Mouse (Mus musculus) MEL (cell line): ENCODE results near the gene Mtg2. TPM values are rescaled to one million over a fixed set of nuclear protein-coding genes. Genes with fewer than 3 reads are reported as not detected.

Experiments
- DNase-seq: peaks from one replicate; pipeline ENCODE4 v3.0.0; 2011; ENCODE audit warnings: low read depth, low spot score
- H3K27ac ChIP-seq: 2 replicates; pipeline ENCODE4 v1.5.1; 2012; ENCODE audit warnings: low read depth, mild to moderate bottlenecking, control low read depth, low read length, moderate library complexity; ENCODE audit not compliant: control insufficient read depth
- H3K27me3 ChIP-seq, 2 experiments: fragments of 150-350 bp in 1 of 2; sonication (generic) in 1 of 2; 2 replicates each; pipeline ENCODE4 v1.6.1; 2012; ENCODE audit warnings: low read length in 2 of 2, mild to moderate bottlenecking in 2 of 2, improper control_type of control experiment in 1 of 2, moderate library complexity in 1 of 2; ENCODE audit not compliant: insufficient read depth in 2 of 2, control insufficient read depth in 1 of 2
- H3K36me3 ChIP-seq, 2 experiments: 2 replicates each; pipeline ENCODE4 v1.6.1; 2012 to 2014; ENCODE audit warnings: low read length in 2 of 2, improper control_type of control experiment in 1 of 2, inconsistent platforms in 1 of 2, mild to moderate bottlenecking in 1 of 2; ENCODE audit not compliant: insufficient read depth in 2 of 2, control insufficient read depth in 1 of 2
- H3K4me1 ChIP-seq, 2 experiments: fragments of 150-350 bp in 1 of 2; sonication (generic) in 1 of 2; 2 replicates each; pipeline ENCODE4 v1.6.1; 2012; ENCODE audit warnings: low read length in 2 of 2, improper control_type of control experiment in 1 of 2, mild to moderate bottlenecking in 1 of 2; ENCODE audit not compliant: insufficient read depth in 2 of 2, control insufficient read depth in 1 of 2
- H3K4me3 ChIP-seq, 2 experiments: fragments of 150-350 bp in 1 of 2; sonication (generic) in 1 of 2; 2 replicates each; pipeline ENCODE4 v1.5.1; 2012; ENCODE audit warnings: low read depth in 2 of 2, low read length in 2 of 2, mild to moderate bottlenecking in 2 of 2, moderate library complexity in 2 of 2, control low read depth in 1 of 2, improper control_type of control experiment in 1 of 2; ENCODE audit not compliant: control insufficient read depth in 1 of 2, insufficient read depth in 1 of 2
- H3K79me2 ChIP-seq: 2 replicates; pipeline ENCODE4 v1.6.1; 2012; ENCODE audit warnings: mild to moderate bottlenecking, low read length, moderate library complexity; ENCODE audit not compliant: control insufficient read depth, poor library complexity, insufficient read depth
- H3K9ac ChIP-seq: 2 replicates; pipeline ENCODE4 v1.6.1; 2012; ENCODE audit warnings: low read depth, mild to moderate bottlenecking, control low read depth, low read length, moderate library complexity; ENCODE audit not compliant: control insufficient read depth, poor library complexity, severe bottlenecking
- H3K9me3 ChIP-seq: fragments of 150-350 bp; sonication (generic); replicated peaks from 2 replicates; pipeline ENCODE4 v1.6.1; 2012; ENCODE audit warnings: mild to moderate bottlenecking, low read length, improper control_type of control experiment, moderate library complexity; ENCODE audit not compliant: insufficient read depth
- BHLHE40 ChIP-seq: IDR thresholded peaks from 2 replicates; pipeline ENCODE4 v1.6.1; 2012; ENCODE audit warnings: low read depth, mild to moderate bottlenecking, inconsistent platforms, low read length, improper control_type of control experiment, borderline replicate concordance
- CTCF ChIP-seq, 3 experiments: IDR thresholded peaks in 2 of 3; conservative IDR thresholded peaks in 1 of 3; 2 replicates each; pipeline ENCODE4 v1.5.1; 2011 to 2012; ENCODE audit warnings: low read length in 3 of 3, low read depth in 2 of 3, mild to moderate bottlenecking in 2 of 3, improper control_type of control experiment in 1 of 3, inconsistent platforms in 1 of 3, mixed read lengths in 1 of 3, moderate library complexity in 1 of 3; ENCODE audit not compliant: control insufficient read depth in 1 of 3, insufficient read depth in 1 of 3, poor library complexity in 1 of 3, severe bottlenecking in 1 of 3
- ELF1 ChIP-seq: IDR thresholded peaks from 2 replicates; pipeline ENCODE4 v1.6.1; 2014; ENCODE audit warnings: low read depth, mild to moderate bottlenecking, inconsistent platforms, low read length, improper control_type of control experiment, moderate library complexity
- MAFK ChIP-seq: IDR thresholded peaks from 2 replicates; pipeline ENCODE4 v1.6.1; 2011; ENCODE audit warnings: low read depth, mild to moderate bottlenecking, low read length, improper control_type of control experiment, borderline replicate concordance
- MEF2A ChIP-seq: IDR thresholded peaks from 2 replicates; pipeline ENCODE4 v1.6.1; 2014; ENCODE audit warnings: low read depth, mild to moderate bottlenecking, inconsistent platforms, low read length, improper control_type of control experiment; ENCODE audit not compliant: poor library complexity, insufficient replicate concordance, severe bottlenecking; ENCODE audit errors: extremely low read depth
- MYC ChIP-seq: IDR thresholded peaks from 2 replicates; pipeline ENCODE4 v1.6.1; 2011; ENCODE audit warnings: low read depth, mild to moderate bottlenecking, low read length, improper control_type of control experiment, moderate library complexity
- NRF1 ChIP-seq: IDR thresholded peaks from 2 replicates; pipeline ENCODE4 v1.6.1; 2014; ENCODE audit warnings: low read depth, mild to moderate bottlenecking, inconsistent platforms, low read length, improper control_type of control experiment, moderate library complexity; ENCODE audit not compliant: poor library complexity, insufficient read depth, severe bottlenecking
- TBP ChIP-seq: IDR thresholded peaks from 2 replicates; pipeline ENCODE4 v1.8.0; 2011; ENCODE audit warnings: low read depth, low read length, improper control_type of control experiment
- USF1 ChIP-seq: IDR thresholded peaks from 2 replicates; pipeline ENCODE4 v1.6.1; 2014; ENCODE audit warnings: low read depth, mild to moderate bottlenecking, inconsistent platforms, low read length, improper control_type of control experiment, moderate library complexity
- ZMIZ1 ChIP-seq: IDR thresholded peaks from 2 replicates; pipeline ENCODE4 v1.6.1; 2012; ENCODE audit warnings: low read depth, mild to moderate bottlenecking, inconsistent platforms, low read length, improper control_type of control experiment, moderate library complexity
- polyA plus RNA-seq, 2 experiments: library from polyadenylated mRNA; stranded (reverse) in 1 of 2; unstranded in 1 of 2; fragments of >175 nt in 1 of 2; fragments of >200 nt in 1 of 2; gene quantifications; 2 replicates each; pipeline versions ENCODE4 v1.2.1 to v1.2.4; 2012; ENCODE audit warnings: low replicate concordance in 2 of 2, low read depth in 1 of 2; ENCODE audit not compliant: insufficient read length in 2 of 2, insufficient read depth in 1 of 2, missing spikeins in 1 of 2
- total RNA-seq: library from RNA; depleted of rRNA; stranded (reverse); fragments of 300-350 nt; gene quantifications from 2 replicates; pipeline ENCODE4 v1.2.3, GENCODE M21; 2012

Gene Mtg2
- total and polyA plus RNA-seq, 3 experiments = 30.9 to 35.2 TPM; not detected in 1

DNA sequence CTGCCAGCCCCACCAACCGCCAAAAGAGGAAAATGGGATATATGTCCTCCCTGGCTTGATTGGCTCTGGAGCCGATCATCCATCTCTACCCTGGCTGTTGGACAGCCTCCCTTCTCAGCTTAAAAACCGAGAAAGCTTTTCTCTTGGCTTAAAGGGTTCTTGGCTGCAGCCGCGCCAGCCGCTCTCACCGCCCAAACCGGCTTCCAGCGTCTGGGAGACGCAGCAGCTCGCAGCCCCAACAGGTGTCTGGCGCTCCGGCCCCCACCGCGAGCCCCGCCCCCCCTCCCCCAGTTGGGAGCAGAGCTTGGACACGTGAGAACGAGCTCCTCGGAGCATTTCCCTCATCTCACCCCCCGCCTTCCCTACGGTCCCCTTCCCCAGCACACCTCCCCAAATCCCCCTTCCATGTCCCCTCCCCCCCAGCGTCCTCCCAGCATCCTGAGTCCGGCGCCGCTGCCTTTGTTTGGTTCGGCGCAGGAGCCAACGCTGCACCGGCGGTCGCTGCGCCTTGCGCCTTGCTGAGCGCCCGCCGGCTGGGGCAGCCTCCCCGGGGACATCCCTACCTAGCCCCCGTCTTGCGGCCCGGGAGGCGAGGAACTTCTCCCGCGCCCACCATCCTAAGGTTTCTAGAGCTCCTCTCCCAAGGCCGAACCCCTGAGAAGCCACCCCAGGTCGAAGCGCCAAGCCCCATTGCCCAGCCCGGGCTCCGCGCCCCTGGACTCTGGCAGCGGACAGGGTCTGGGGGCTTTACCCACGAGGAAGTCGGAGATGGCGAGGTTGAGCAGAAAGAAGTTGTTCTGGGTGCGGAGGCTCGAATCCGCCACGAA lies 33.0 kb downstream of the Mtg2 start:
- H3K4me3 ChIP-seq = no peak overlapping the region
- DNase-seq = no peak
- H3K9me3 ChIP-seq = no peaks in the 10 kb centered on the region
- H3K9ac ChIP-seq = no peak overlapping the region
- peaks cover 0 to 2% of the 10 kb centered on the region in 2 experiments; a peak in 1 of 4 replicates for H3K36me3 ChIP-seq
- no peak overlapping the region for H3K27ac ChIP-seq
- H3K79me2 ChIP-seq = no peaks in the 10 kb centered on the region
- no peaks in the 10 kb centered on the region for H3K27me3 ChIP-seq
- TF ChIP-seq NRF1 (no peak), USF1 (no peak), ZMIZ1 (no peak), ELF1 (no peak), MYC (no peak), MAFK (no peak), BHLHE40 (no peak)
- peaks cover 0 to 17% of the 10 kb centered on the region in 2 experiments; a peak in 3 of 4 replicates for H3K4me1 ChIP-seq

DNA sequence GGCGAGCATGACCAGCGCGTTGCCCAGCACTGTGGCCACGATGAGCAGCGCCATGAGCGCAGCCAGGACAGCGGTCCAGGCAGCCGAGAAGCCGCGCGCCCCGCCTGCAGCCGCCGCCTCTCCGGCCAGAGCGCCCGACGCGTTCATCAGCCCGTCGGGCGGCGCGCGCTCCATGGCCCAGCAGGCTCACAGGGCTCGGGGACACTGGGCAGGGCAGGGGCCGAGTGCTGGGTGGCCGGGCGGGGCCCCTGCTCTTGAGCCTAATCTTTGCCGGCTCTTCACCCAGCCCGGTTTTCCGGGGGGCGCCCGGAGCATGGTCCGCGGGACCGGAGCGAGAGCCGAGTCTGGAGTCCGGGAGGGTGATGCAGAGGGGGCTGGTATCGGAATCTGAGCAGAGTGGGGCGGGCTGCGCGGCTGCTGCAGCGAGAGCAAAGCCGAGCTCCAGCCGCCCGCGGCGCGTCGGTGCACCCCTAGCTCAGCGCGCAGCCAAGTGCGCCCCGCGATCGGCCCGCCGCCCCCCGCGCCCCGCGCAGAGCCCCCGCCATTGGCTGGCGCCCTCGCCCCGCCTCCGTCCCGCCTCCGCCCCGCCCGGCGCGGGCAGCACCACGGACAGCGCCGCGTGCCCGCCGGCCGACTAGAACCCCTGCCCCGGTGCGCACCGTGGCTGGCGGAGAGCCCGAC lies 33.7 kb downstream of the Mtg2 start, which contains the start of gene Hrh3:
Hrh3 (minus strand) TSS at position 511 of the 681 bp plus-strand sequence.
- H3K79me2 ChIP-seq = no peaks in the 10 kb centered on the region
- no peaks in the 10 kb centered on the region for H3K9me3 ChIP-seq
- H3K27me3 ChIP-seq = no peaks in the 10 kb centered on the region
- H3K4me1 ChIP-seq = peaks cover 0 to 9% of the 10 kb centered on the region in 2 experiments; a peak in 2 of 4 replicates
- H3K27ac ChIP-seq = no peak within 1 kb of the TSS
- H3K9ac ChIP-seq = no peak within 1 kb of the TSS
- no peak within 1 kb of the TSS for H3K4me3 ChIP-seq
- DNase-seq = no peak
- TF ChIP-seq TBP (no peak), NRF1 (no peak), CTCF (IDR thresholded peaks at IDR 0.05 in 2 of 3, conservative IDR thresholded peaks at IDR 0.05 in 1 of 3; ENCODE audit: control insufficient read depth in 1 of 3, insufficient read depth in 1 of 3, low read depth in 2 of 3, low read length in 3 of 3, poor library complexity in 1 of 3, severe bottlenecking in 1 of 3) (no peak), MEF2A (no peak)
- H3K36me3 ChIP-seq = no peaks in the 10 kb centered on the region
